Mouse (Mus musculus) liver, embryonic 14.5 days (tissue): ENCODE results near the gene Sppl2b.

Source experiments
- CTCF ChIP-seq: IDR thresholded peaks from 2 replicates; pipeline ENCODE4 v1.5.1; 2016; ENCODE audit warnings: antibody characterized with exemption, low read depth, control low read depth
- EP300 ChIP-seq: IDR thresholded peaks from 2 replicates; pipeline ENCODE4 v1.6.1; 2016; ENCODE audit warnings: antibody characterized with exemption, low read depth

DNA sequence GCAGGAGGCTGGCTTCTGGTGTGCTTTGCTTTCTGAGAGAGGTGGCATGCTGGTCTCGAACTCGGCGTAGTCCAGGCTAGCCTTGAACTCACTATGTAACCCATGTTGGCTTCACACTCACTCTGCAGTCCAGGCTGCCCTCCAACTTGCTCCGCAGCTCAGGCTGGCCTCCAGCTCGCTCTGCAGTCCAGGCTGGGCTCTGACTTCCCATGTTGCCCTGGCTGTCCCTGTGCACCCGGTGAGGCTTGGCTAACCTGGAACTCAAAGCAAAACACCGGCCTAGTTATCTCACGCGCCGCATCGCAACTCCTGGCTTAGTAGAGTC, 636 bp downstream of the Sppl2b start:
- TF ChIP-seq EP300 (no peak), CTCF (no peak)
